Mouse (Mus musculus) natural killer cell, adult 2 months (primary cell): ENCODE data around the gene Evi2.

Experiments used
- DNase-seq, 2 experiments: peaks; one replicate each; pipeline ENCODE4 v3.0.0; 2022; ENCODE audit warnings: low spot score in 2 of 2

The Evi2 gene

DNA sequence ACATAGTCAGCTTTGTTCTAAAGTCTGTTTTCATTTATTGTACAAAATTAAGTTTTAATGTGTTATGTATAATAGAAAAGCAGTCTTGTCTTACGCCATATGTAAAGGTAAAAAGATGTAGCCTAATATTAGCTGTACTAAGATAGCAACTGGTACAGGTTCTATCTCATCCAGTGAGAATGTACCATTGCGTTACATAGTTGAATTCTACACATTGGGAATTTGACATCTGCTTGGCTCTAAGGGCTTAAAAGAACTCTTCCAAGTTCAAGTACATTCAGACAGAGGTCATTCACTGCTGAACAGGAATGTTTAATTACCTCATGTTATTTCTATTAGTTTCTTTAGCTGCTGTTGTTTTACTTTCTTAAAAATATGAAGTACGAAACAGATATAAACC is 3.8 kb downstream of the Evi2 start:
- no peak for DNase-seq

DNA sequence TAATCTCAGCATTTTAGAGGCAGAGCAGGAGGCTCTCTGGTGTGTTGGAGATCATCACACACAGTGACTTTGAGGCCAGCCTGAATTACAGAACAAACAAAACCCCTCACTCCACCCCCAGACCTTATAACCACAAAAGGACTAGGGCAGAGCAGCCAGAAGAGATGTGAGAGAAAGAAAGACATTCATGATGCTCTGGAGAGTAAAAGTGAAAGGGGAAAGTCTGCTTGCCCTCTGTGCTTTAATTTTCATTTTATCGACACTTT is 6.1 kb downstream of the Evi2 start:
- peak; percentile 31 to 42 for DNase-seq

DNA sequence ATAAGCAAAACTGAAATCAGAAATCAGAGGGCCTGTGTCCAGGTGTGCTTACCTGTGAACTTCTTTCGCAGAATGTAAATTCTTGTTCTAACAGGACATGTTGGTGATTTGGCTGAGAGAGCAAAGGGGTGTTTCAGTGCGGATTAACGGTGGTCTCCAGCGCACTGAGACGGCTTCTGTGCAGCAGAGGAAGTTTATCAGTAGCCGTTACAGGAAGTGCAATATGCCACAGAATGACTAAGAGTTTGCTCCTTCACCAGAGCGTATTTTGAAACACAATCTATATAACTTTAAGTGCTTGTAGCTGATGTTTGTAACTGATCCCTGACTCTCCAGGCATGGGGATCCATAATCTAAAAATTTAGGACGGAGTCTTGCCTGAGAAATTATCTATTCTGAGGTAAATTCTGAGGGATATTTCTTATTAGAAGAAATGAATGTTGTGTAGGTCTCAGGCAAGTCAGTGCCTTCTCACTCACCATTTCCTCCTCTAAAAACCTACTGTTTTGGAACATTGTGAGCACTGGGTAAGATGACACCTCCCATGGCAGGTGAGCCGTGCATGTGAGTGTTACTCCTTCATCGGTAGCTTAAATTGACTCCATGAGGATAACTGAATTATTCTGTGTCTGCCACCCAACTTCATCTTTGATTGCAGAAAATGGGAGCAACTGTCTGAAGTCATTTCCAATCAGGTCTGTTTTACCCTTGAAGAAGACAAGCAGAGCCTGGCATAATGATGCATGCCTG is 6.7 kb downstream of the Evi2 start, which contains the start of gene Evi2b:
Gene Evi2b, minus strand, starts transcription at position 203 of the 750 bp plus-strand sequence.
- DNase-seq: peak; percentile 59 to 60

DNA sequence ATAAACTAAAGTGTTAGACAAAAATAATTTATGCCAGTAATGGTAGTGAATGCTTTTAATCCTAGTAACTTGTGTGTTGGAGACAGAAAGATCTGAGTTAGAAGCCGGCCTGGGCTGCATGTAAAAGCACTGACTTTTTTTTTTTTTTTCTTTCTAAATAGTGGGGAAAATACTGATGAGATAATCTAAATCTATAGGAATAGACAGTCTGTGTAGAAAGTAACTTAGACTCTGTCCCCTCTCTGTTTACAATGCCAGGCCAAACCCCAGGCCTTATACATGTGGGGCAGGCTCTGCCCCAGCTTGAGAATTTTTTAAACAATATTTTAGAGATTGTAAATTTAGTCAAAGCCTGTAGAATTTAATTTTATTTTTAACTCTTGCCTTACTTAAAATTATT is 7.4 kb downstream of the Evi2 start:
- no peak for DNase-seq

DNA sequence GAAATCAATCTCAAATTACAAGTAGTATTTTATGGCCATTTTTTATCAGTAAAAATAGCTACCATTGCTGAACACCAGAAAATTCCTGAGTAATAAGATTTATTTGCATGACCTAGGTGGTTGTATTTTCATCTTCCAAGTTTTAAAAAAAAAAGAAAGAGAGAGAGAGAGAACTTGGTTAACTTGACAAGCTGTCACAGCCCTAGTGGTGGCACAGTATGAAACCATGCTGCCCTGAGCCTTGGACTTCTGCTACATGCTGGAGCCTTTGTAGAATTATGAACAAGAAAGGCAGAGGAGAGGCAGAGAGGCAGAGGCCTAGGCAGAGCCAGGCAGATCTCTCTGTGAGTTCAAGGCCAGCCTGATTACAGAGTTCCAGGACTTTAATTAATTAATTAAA is 8.5 kb downstream of the Evi2 start:
- peak in 1 of 2 experiments; percentile 45 for DNase-seq

DNA sequence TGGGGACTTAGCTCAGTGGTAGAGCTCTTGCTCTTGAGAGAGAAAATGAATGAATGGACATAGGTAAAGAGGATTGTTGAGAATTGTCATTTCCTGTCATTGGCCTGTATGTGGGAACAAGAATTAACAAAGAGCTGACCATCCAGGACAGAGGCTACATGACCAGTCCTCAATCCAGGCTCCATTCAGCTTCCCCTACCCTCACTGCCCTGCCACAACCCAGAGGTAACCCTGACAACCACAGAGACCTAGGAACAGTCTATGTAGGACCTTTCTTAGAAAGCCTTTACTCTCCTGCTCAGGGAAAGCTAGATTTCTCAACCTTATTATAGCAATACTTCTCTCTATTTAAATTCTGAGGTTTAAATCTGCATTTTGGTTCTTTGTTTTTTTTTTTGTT is 9.6 kb downstream of the Evi2 start:
- DNase-seq: no peak

DNA sequence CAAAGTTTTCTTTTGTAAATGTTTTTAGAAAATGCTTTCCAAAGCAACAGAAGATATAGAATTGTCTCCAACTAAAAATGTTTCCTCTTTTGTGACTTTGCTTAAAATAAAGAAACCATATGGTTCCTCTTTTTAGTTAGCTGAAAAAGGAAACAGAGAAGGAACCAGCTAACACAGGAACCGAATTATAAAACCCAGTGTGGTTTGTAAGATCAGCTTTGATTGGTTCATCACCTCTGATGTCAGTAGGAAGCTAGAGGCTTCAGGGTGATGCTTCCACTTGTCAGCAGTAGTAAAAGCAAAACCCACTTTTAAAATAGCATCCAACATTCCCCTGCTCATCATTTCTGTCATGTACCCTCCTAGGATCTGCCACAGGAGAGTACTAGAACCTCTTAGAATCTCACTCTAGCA is 10.5 kb downstream of the Evi2 start:
- peak; percentile 64 to 65 for DNase-seq

DNA sequence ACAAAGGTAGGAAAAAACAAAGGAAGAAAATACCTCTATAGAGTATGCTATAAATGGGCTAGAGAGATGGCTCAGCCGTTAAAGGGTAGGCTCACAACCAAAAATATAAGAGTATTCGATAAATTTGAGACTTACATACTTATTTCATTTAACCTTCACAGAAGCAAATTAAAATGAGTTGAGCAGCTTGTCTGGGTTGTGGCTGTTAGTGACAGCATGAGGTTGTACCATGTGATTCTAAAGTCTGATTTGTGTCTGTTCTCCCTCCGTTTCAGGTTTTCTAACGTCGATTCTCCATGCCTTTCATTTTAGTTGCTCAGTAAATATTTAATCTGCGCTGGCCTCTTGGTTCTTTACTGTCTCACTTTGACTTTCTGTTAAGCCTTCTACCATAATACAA is 11.1 kb downstream of the Evi2 start:
- no peak for DNase-seq

DNA sequence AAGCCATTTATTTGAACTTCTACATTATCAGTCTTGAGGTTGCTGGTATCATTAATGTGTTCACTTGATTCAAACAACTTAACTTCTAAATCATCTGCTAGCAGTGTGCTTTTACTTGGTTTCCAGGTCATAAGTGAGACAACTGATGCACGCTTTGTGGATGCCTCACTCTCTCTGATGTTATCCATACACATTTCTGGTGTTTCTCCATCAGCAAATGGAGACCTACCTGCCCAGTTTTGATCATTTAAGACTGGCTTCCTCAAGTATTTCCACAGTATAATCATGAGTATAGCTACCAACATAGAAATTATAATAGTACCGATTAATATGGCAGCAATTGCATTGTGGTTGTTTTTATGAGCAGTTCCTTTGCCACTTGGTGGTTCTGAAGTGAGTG is 14.6 kb downstream of the Evi2 start:
- DNase-seq: no peak

DNA sequence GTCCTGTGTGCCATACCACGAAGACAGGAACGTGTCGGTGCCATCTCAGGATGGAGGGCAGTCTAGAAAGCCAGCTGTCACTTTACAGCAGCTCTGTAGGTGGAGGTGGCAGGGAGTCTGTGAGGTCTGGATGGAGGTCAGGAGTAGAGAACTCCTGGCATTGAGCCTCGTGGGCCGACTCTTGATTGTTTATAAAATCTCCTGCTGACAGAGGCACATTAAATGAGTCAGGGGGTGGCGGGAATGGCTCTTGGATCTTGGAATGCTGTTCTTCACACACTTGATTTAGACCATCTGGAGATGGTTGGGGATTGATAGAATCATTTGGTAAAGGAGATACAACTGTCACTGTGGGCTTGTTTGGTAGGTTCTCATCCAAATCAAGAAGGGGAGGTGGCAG is 15.1 kb downstream of the Evi2 start:
- DNase-seq: no peak

DNA sequence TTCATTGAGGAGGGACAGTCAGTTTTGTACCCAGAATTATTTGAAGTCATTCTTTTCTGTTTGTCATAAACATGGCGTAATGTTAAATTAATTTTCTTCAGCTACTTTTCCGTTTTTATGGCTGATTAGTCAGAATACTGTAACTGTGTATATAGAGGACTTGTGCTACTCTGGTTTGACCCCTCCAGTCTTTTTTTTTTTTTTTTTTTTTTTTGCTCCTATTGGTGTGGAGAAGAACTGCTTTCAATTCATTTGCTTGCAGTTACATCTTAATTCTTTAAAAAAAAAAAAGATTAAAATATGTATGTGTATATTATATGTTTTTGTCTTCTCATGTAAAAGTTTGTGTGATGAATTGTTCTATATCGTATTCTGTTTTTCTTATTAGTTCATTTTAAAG is 18.4 kb downstream of the Evi2 start:
- no peak for DNase-seq

DNA sequence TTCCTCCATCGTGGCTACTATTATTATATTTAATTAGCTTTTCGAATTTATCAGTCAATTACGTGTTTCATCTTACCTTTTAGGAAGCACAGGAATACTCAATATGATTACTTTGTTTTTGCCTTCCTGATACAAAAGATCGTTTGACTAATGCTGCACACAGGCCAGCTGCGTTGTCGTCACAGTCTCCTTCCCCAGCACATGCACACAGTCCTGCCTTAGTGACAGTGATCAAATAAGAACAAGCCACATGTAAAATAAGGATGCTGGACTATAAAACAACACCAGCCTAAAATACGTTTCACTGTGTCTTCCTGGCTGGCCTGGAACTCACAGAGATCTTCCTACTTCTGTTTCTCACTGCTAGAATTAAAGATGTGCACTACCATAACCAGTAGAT is 25.9 kb downstream of the Evi2 start:
- DNase-seq: no peak

DNA sequence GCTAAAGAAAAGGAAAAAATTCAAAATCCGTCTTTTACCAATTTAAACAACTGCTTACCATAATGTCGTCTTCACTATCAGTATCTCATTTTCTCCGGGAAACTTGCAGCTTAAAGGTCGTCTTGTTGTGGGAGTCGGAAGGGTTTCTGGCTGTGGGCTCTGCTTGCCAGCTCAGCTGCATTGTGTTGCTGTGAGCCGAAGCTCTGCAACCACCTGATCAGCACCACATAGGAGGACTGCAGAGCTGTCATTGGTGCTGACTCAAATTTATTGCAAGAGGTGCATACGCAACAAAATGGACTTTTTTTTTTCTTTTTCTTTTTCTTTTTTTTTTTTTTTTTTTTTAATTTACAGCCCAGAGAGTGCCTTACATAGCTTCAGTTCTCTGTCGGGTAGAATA is 26.5 kb downstream of the Evi2 start, which contains the start of gene Omg:
Gene Omg, minus strand, starts transcription at position 240 of the 400 bp plus-strand sequence.
- DNase-seq: no peak

DNA sequence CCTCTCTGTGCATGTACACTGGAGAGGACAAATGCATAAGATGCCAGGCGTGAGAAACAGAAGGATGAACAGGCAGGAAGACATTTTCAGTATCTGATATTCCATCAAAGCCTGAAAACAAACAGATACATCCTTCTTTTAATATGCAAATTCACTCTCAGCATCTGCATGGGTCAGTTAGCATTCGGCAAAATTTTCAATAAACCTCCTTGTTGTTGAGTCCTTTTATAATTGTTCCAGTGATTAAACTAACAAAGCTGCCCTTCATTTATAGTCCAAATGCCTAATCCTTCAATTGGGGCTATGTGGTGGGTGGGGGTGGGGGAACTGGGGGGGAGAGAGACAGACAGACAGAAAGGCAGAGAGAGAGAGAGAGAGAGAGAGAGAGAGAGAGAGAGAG is 27.5 kb downstream of the Evi2 start:
- DNase-seq: no peak

DNA sequence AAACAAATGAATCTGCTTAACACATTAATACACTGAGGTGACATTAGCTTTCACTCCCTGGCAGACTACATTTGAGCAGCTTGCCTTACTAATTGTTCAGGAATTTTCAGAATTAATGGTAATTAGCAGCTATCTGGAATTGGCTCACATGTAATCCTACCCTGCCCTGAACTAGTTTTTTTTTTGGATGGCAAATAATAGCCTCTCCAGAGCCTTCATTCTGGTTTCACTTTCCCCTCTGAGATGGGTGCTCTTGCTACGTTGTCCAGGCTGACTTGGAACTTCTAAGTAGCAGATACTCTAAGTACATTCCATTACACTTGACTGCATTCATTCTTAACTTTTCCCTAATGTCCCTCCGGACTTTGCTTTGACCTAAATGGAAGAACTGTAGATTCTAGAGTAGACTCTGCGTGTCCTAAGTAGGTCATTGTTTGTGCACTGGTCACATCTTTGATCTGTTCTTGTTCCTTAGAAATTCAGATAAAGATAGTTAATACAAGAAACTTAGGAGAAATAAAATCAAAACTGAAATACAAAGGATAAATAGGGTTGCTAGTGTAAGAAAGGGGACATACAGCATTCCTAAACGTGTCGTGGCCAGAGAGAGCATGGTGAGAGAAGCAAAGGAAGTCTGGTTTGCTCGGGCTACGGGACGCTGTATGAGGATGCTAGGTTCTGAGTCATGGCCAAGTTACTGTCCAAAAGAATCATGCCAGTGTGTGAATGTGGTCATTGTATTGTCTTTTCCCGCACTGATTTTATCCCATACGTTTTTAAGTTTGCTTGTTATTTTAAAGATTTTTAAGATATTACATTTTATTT is 35.2 kb downstream of the Evi2 start:
- DNase-seq: no peak

DNA sequence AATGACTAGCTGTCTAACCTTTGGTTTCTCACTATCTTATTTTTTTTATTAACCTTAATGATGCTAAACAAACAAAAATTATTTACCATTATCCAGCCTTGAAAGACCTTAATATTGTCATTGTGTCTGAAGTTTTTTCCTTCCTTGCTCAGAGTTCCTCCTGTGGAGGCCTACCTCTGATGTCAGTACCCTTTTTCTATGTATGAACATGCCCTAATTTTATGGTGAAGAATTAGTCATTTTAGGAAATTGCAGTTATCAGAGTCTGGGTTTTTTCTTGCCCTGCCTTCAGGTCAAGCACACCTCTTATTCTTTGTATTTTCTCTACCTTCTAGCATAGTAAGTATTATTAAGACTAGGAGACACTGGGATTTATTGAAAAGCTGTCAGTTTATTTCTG is 45.7 kb downstream of the Evi2 start:
- DNase-seq: no peak

DNA sequence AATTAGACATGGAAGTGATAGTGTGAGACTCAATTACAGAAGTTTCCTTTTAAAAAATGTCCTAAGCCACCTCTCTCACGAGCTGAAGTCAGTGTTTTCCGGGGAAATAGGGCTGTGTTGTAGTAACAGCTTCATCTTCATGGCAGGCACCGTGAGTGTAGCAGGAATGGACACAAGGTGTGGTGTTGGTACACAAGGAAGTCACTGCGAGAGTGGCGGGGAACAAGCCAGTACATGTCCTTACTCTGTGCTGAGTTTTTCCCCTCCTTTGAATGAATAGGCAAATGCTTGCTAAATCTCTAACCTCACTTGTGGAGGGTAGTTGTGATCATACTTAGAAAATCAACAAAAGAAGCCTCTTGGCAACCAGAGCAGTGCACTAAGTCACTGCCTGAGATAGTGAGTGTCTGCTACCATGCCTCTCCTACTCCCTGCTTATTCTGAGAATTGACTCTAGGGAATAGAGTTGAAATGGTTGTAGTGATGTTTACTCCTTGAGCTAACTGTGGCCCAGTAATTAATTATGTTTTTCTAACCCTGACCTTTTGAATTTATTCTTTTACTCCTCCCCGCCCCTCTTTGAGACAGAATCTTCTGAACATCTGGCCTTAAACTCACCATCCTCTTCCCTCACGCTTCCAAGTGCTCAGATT is 46.4 kb downstream of the Evi2 start:
- no peak for DNase-seq

DNA sequence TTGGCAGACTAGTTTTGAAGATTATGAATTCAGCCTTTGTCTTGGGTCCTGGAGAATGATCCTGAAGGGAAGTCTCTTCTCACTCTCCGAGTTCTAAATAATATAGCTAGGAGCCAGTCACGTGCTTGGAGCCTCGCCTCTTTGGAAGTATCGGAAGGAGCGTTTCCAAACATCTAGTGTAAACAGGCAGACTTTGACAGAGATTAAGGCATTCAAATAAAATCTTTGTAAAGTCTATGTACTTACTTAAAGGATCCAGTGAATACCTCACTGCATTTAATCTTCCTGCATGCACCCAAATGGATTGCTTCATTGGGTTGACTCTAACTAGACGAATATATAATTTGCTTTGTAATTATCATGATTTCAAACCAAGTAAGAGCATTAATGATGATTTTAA is 47.0 kb downstream of the Evi2 start:
- DNase-seq: no peak

DNA sequence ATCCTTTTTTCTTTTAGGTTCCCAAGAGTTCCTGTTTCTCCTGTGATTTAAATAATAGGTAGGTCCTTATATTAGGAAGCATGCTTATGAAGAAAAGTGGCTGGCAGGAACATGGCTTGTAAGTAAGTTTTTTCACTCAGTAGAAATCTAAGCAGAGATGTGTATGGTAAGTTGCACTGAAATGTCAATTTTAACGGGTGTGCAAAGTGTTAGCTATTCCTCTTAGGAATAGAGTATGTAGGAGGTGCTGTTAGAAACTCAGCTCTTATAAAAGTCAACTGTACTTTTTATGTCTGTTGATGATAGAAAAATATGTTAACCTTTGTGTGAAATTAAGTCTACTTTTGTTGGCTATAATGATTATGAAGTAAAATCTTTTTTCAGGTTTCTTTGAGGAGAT is 62.3 kb downstream of the Evi2 start:
- no peak for DNase-seq
